Mouse (Mus musculus) forebrain, embryonic 14.5 days (tissue): ENCODE data around the gene Vasp. TPM values are rescaled to one million over a fixed set of nuclear protein-coding genes. Genes with fewer than 3 reads are reported as not detected.
A peak's percentile ranks its signal among the peaks of the same experiment; 100 is the strongest.

Experiments
- ATAC-seq: fragments of 200-750 bp; cut with Nextera tagmentation; 2 replicates; pipeline ENCODE4 v1.8.0; 2017; ENCODE audit warnings: mild to moderate bottlenecking, moderate library complexity
- DNase-seq: peaks from one replicate; pipeline ENCODE4 v3.0.0-alpha.2; 2015; ENCODE audit warnings: low spot score
- H3K27ac ChIP-seq: fragments of 300-500 bp; sonication (generic); 2 replicates; pipeline ENCODE4 v1.5.1; 2014; ENCODE audit warnings: low read depth, mild to moderate bottlenecking, control low read depth, low read length, moderate library complexity
- H3K27me3 ChIP-seq: fragments of 300-500 bp; sonication (generic); replicated peaks from 2 replicates; pipeline ENCODE4 v1.6.1; 2014; ENCODE audit warnings: low read length, control low read depth, mixed read lengths; ENCODE audit not compliant: control insufficient read depth, insufficient read depth
- H3K36me3 ChIP-seq: fragments of 300-500 bp; sonication (generic); 2 replicates; pipeline ENCODE4 v1.6.1; 2014; ENCODE audit warnings: low read length, control low read depth; ENCODE audit not compliant: control insufficient read depth, insufficient read depth
- H3K4me1 ChIP-seq: fragments of 300-500 bp; sonication (generic); 2 replicates; pipeline ENCODE4 v1.6.1; 2014; ENCODE audit warnings: antibody characterized with exemption, low read length, control low read depth; ENCODE audit not compliant: control insufficient read depth, insufficient read depth
- H3K4me2 ChIP-seq: fragments of 300-500 bp; sonication (generic); 2 replicates; pipeline ENCODE4 v1.6.1; 2014; ENCODE audit warnings: mild to moderate bottlenecking, control low read depth, low read length
- H3K4me3 ChIP-seq: fragments of 300-500 bp; sonication (generic); 2 replicates; pipeline ENCODE4 v1.5.1; 2014; ENCODE audit warnings: low read depth, low read length, control low read depth
- H3K9ac ChIP-seq: fragments of 300-500 bp; sonication (generic); 2 replicates; pipeline ENCODE4 v1.6.1; 2014; ENCODE audit warnings: mild to moderate bottlenecking, low read length, control low read depth, moderate library complexity
- H3K9me3 ChIP-seq: fragments of 300-500 bp; sonication (generic); replicated peaks from 2 replicates; pipeline ENCODE4 v1.6.1; 2016; ENCODE audit warnings: low read length, control low read depth, mixed read lengths; ENCODE audit not compliant: control insufficient read depth
- WGBS: fragments of 180-500 bp; shearing (Covaris S2); extraction: QIAGEN DNeasy Blood & Tissue Kit; methylation state at CpG from one replicate; pipeline ENCODE4 v1.1.7; 2014; 5-methylcytosine and 5-hydroxymethylcytosine counted together
- polyA plus RNA-seq: library from polyadenylated mRNA; unstranded; fragments of >200 nt; fragmentation: Nextera tagmentation; extraction: Ambion mirVana; gene quantifications from 2 replicates; pipeline ENCODE4 v1.2.1, GENCODE M21; 2014

The Vasp gene
- polyA plus RNA-seq, 1 experiment from 2014 or later = 27.1 TPM

DNA sequence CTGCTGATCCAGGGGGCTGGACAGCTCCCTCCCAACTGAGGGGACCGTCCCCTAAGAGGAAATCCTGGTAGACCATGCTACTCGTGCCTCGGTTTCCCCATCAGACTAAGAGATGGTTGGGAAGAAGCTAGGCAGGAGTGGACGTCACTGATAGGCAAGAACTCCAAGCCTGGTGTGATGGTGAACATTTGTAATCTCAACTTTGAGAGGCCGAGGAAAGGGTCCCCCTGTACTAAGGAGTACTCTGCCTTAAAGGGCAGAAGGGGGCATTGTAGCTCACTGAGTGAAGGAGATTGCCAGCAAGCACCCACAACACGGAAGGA, 33.8 kb upstream of the Vasp start:
- Histone ChIP-seq H3K27ac (no peak overlapping the region), H3K9ac (peak overlapping the region; percentile 10), H3K36me3 (no peaks in the 10 kb centered on the region), H3K9me3 (no peaks in the 10 kb centered on the region), H3K4me2 (peak overlapping the region; percentile 39; the same call in 1 of the 2 replicates), H3K27me3 (peaks cover 48% of the 10 kb centered on the region), H3K4me3 (peak overlapping the region; percentile 19), H3K4me1 (peaks cover 11% of the 10 kb centered on the region)
- WGBS = 10% methylated on average over 6 of the region's 6 CpGs
- no peak for ATAC-seq
- DNase-seq = no peak

DNA sequence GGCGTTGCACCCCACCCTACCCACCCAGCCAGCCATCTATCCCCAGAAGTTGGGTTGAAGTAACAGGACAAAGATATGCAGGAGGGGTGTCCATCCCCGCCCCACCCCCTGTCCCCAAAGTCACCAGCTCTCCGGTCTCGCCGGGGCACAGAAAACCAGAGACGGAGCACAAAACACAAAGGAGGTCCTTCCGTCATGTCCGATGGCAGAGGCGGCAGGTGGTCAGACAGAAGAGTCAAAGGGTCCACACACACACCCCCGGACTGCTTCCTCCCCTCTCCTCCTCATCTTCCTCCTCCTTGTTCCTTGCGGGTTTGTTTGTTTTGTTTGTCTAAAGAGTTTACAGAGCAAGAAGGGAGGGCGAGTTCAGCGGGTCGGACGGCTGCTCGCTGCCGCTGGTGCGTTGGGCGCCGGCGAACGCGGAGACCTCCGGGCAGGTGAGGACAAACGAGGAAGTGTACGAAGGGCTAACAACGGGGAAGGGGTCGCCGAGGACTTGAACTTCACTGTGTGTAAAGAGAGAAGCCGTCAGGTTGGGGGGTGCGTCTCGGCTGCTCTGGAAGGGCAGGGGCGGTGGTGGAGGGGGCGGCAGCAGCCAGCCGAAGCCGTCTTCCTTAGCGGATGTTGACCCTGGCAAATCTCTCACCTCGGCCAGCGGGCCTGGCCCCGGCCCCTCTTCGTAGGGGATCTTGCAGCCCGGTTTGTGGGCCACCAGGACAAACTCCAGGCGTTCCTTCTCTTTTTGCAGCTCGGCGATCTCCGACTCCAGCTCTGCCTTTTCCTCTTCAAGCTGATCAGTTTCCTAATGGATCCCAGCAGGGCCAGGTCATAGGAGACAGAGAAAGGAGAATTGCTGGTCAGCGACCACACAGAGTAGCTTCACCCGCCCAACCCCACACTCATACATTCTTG, 33.1 kb upstream of the Vasp start:
- Histone ChIP-seq H3K9me3 (no peaks in the 10 kb centered on the region), H3K4me3 (peak overlapping the region; percentile 19), H3K27ac (no peak overlapping the region), H3K4me1 (peaks cover 10% of the 10 kb centered on the region), H3K9ac (peak overlapping the region; percentile 10), H3K27me3 (peaks cover 48% of the 10 kb centered on the region), H3K4me2 (peak overlapping the region; percentile 39), H3K36me3 (no peaks in the 10 kb centered on the region)
- DNase-seq (no peak), ATAC-seq (no peak)
- 2% methylated on average over 48 of the region's 48 CpGs for WGBS

DNA sequence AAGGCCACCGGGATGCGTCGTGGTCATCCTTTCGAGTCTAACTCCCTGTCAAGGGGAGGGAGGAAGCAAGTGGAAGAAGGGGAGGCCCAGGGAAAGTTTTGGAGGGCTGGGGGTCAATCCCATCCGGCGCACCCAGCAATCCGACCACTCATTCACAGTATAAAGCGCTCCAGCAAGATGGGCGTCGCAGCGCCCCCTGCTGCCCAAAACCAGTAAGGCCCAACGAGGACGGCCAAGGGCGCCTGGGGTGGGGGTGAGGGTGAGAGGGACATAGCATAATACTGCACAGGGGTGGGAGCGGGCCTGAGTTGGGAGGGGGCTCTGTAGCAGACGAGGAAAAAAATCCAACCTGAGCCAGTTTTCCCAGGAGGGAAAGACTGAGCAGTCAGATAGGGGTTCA, 32.2 kb upstream of the Vasp start:
- whole genome bisulfite sequencing = under 1% methylated on average over 16 of the region's 16 CpGs
- Histone ChIP-seq H3K36me3 (no peaks in the 10 kb centered on the region), H3K4me1 (peaks cover 4% of the 10 kb centered on the region; the same call in 1 of the 2 replicates), H3K9me3 (no peaks in the 10 kb centered on the region), H3K4me3 (peak overlapping the region; percentile 8; the same call in 1 of the 2 replicates), H3K9ac (peak overlapping the region; percentile 35; the same call in 1 of the 2 replicates), H3K27me3 (peaks cover 48% of the 10 kb centered on the region), H3K27ac (no peak overlapping the region), H3K4me2 (peak overlapping the region; percentile 41)
- peak; percentile 67 for DNase-seq
- no peak for ATAC-seq

DNA sequence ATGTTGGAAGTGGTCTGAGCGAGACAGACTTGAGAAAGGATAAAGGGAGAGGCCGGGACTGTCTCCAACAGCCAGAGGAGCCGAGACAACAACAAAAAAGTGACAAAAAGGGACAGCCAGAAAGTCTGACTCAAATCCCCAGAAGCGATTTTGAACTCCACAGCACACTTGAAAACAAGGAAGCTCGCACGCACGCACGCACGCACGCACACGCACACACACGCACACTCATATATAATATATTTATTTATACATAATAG, 31.4 kb upstream of the Vasp start:
- WGBS = 82% methylated on average over 12 of the region's 12 CpGs
- Histone ChIP-seq H3K27ac (no peak overlapping the region), H3K27me3 (peaks cover 48% of the 10 kb centered on the region), H3K36me3 (no peaks in the 10 kb centered on the region), H3K4me1 (peaks cover 4% of the 10 kb centered on the region; the same call in 1 of the 2 replicates), H3K4me2 (no peak overlapping the region), H3K4me3 (no peak overlapping the region), H3K9me3 (no peaks in the 10 kb centered on the region), H3K9ac (no peak overlapping the region)
- no peak for ATAC-seq
- no peak for DNase-seq

DNA sequence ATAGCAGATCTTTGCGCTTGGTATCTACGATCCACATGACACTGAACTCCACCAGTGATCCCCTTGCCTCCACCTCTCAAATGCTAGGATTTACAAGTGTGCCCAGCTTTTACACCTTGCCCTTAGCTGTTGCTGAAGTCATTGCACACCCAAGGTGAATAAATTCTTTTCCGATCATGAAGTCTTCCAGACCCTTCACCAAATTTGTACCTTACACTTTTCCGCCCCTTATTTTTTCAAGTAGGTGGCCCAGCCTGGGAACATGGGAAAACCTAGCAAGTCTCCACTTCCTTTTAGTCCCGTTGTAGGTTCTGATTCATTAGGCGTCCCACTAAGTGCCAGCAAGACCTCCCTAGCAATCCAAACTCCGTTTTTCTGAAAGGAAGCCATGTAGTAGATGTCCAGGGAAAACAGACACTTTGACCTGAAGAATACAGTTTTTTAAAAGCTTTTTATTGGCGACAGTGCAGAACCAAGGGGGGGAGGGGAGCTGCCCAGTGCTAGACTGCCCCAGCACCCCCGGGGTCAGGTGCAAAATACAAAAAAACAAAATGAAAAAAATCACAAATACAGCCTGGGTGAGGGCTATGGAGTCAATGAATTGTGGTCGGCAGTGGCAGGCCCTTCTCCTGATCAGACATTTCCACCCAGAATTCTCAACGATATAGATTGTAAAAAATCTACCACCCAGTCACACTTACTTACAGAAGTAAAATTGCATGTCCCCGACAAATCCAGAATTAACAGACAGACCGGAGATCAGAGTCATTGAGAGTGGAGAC, 30.8 kb upstream of the Vasp start:
- Histone ChIP-seq H3K4me2 (peak overlapping the region; percentile 48), H3K9ac (peak overlapping the region; percentile 42; the same call in 1 of the 2 replicates), H3K27ac (no peak overlapping the region), H3K27me3 (peaks cover 48% of the 10 kb centered on the region), H3K9me3 (no peaks in the 10 kb centered on the region), H3K4me1 (peaks cover 4% of the 10 kb centered on the region; the same call in 1 of the 2 replicates), H3K4me3 (peak overlapping the region; percentile 42; the same call in 1 of the 2 replicates), H3K36me3 (no peaks in the 10 kb centered on the region)
- ATAC-seq = no peak
- DNase-seq = no peak
- WGBS = 54% methylated on average over 13 of the region's 13 CpGs

DNA sequence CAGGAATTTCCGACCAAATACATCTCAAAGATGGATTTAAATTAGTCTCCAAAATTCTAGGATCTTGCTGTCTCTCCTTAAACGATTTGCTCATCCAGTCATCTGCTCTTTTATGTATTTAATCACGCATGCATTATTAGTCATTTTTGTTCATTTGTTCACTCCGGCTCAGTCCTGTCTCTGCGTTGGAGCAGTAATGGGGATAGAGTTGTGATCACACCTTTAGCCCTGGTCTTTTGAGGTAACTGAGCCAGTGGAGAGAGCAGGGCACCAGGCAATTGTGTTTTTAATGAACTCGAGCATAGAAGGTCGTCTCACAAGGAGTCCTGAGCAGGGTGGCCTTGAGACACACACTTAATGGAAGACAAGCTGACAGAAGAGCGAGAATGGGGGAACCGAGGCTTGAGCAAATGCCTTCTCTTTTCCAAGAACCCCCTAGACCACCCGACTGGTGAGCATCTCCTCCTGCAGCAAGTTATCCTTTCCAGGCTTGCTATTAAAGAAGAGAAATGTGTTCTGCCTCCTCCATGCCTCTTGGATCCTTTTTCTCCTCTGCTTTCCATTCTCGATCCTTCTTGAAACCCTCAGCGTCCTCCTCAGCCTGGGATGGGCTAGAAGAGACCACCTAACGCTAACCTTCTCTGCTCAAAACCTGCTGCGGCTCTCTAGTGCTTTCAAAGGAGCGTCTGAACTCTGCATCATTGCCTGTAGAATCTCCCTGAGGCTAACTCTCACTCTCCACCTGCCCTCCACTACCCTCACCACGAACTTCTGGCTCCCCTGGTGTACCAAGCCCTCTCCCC, 30.0 kb upstream of the Vasp start:
- peaks cover 4% of the 10 kb centered on the region; the same call in 1 of the 2 replicates for H3K4me1 ChIP-seq
- H3K27me3 ChIP-seq = peaks cover 40% of the 10 kb centered on the region
- H3K4me2 ChIP-seq = peak overlapping the region; percentile 48
- peak overlapping the region; percentile 42; the same call in 1 of the 2 replicates for H3K9ac ChIP-seq
- H3K4me3 ChIP-seq = peak overlapping the region; percentile 42
- no peak for ATAC-seq
- DNase-seq = no peak
- 5% methylated on average over 16 of the region's 16 CpGs for WGBS
- H3K9me3 ChIP-seq = no peaks in the 10 kb centered on the region
- H3K36me3 ChIP-seq = no peaks in the 10 kb centered on the region
- H3K27ac ChIP-seq = no peak overlapping the region

DNA sequence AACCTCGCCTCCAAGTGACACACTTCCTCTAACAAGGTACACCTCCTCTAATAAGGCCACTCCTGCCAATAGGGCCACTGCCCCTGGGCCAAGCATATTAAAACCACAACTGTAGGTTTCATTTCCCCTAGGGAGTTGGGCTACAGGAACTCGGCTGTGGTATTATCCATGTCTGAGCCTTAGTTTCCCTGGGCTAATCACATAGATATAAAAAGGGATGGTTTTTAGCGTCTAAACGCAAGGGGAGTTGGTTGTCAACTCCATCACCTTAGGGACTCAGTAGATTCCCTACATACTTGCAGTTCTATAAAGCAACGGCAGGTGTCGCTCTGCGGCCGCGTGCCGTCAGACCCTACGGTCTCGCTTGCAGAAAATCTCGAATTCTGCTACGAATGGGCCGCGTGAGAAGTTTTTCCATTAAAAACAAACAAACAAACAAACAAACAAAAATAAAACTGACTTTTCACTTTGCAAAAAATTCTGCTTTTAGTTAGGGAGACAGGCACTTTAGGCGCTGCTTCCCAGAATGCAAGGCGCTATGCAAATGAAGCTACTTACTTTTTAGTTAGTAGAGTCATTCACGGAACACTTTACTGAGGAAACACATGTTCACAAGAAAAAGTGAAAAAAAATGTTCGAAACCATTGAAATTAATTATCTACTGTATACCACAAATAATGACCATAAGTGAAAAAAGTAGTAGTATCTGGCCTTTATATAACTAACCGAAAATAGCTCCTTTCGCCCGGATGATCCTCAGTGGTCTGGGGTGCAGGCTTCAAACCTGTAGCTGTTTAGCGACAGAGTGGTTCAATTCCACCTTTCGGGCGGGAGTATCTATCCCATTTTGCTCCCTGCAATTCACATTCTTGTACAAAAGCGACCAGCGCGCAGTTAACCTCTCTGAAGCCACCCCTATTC, 29.1 kb upstream of the Vasp start:
- ATAC-seq (peak; percentile 85), DNase-seq (peak; percentile 88)
- Histone ChIP-seq H3K27ac (no peak overlapping the region), H3K4me2 (peak overlapping the region; percentile 48), H3K9ac (peak overlapping the region; percentile 46; the same call in 1 of the 2 replicates), H3K4me1 (peaks cover 4% of the 10 kb centered on the region; the same call in 1 of the 2 replicates), H3K4me3 (peak overlapping the region; percentile 42), H3K27me3 (peaks cover 31% of the 10 kb centered on the region), H3K36me3 (no peaks in the 10 kb centered on the region), H3K9me3 (no peaks in the 10 kb centered on the region)
- WGBS = under 1% methylated on average over 29 of the region's 29 CpGs

DNA sequence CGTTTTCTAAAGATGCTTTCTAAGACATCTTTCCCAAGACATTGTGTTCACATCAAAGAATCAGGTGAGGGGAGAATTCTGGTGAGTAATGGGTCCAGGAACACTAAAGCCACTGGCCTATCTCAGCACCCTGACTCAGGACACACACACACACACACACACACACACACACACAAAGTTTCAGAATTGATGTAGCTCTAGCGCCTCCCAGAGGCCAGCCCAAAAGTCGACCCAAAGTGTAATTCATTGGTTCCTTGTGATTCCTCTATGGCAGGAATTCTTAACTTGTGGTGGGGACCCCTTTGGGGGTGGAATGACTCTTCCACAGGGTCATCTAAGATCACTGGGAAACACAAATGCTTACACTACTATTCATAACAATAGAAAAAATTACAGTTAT, 27.6 kb upstream of the Vasp start:
- Histone ChIP-seq H3K4me3 (no peak overlapping the region), H3K36me3 (peaks cover 4% of the 10 kb centered on the region), H3K9me3 (no peaks in the 10 kb centered on the region), H3K27me3 (peaks cover 18% of the 10 kb centered on the region), H3K9ac (no peak overlapping the region), H3K4me2 (no peak overlapping the region), H3K27ac (no peak overlapping the region), H3K4me1 (peaks cover 4% of the 10 kb centered on the region; the same call in 1 of the 2 replicates)
- ATAC-seq (no peak), DNase-seq (peak; percentile 62)
- 22% methylated on average over 3 of the region's 3 CpGs for WGBS
